Mouse (Mus musculus) cortical plate, adult 2 months (tissue): Measurements from ENCODE around the gene Asb4.

Experiments
- CTCF ChIP-seq: fragments of 200-500 bp; IDR thresholded peaks from 2 replicates; pipeline ENCODE4 v1.5.1; 2011; ENCODE audit warnings: mild to moderate bottlenecking, control low read depth, low read length; ENCODE audit not compliant: insufficient read depth; ENCODE audit errors: extremely low read depth
- POLR2A ChIP-seq: fragments of 200-500 bp; IDR thresholded peaks from 2 replicates; pipeline ENCODE4 v1.6.1; 2011; ENCODE audit warnings: mild to moderate bottlenecking, low read length, control low read depth; ENCODE audit not compliant: insufficient read depth; ENCODE audit errors: extremely low read depth

DNA sequence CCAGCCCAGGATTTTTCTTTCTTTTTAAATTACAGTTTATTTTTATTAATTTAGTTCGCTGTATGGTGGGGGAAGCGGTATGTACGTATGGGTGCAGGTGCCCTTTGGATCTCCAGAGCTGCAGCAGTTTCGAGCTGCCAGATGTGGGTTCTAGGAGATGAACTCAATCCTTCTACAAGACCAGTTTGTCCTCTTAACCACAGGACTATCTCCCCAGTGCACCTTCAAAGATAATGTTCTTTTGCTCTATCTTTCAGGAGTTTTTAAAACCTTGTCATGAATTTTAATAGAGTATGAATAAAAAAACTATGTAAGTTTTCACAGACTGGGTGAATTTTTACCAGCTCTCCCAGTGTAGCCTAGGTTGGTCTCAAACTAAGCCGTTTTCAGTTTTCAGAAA, 22.8 kb upstream of the Asb4 start:
- TF ChIP-seq CTCF (no peak), POLR2A (no peak)
